Mouse (Mus musculus): Measurements from ENCODE around the gene Wdr62.
A peak's percentile ranks its signal among the peaks of the same experiment; 100 is the strongest.
"Not testable (repeated sequence)": the region's sequence is repeated elsewhere in the genome, so short reads cannot be mapped to it uniquely, and the experiment has no call there.

Wdr62 gene

GRCm38 (mm10) chr7:30206364-30206763, 73.9 kb downstream of the Wdr62 start:
- DNase-seq (ENCODE audit: extremely low spot score, low spot score) = not testable (repeated sequence)

GRCm38 (mm10) chr7:30205383-30205782, 74.8 kb downstream of the Wdr62 start:
- no peak for DNase-seq (ENCODE audit: extremely low spot score, low spot score)

GRCm38 (mm10) chr7:30204380-30204779, 75.8 kb downstream of the Wdr62 start:
- DNase-seq (ENCODE audit: extremely low spot score, low spot score) = no peak

GRCm38 (mm10) chr7:30202895-30203690, 77.1 kb downstream of the Wdr62 start:
- no peak for DNase-seq (ENCODE audit: extremely low spot score, low spot score)

- not testable (repeated sequence) for DNase-seq (ENCODE audit: extremely low spot score, low spot score)
Measured at GRCm38 (mm10) chr7:30200661-30201060, 79.6 kb downstream of the Wdr62 start.

GRCm38 (mm10) chr7:30200200-30200599, 80.0 kb downstream of the Wdr62 start:
- no peak for DNase-seq (ENCODE audit: extremely low spot score, low spot score)

- no peak for DNase-seq (ENCODE audit: extremely low spot score, low spot score)
Measured at GRCm38 (mm10) chr7:30199498-30200139, 80.6 kb downstream of the Wdr62 start.

GRCm38 (mm10) chr7:30198481-30198971, 81.7 kb downstream of the Wdr62 start, which contains the start of gene Capns1:
Capns1 (minus strand) TSS chr7:30198811.
- DNase-seq (ENCODE audit: extremely low spot score, low spot score) = peak; percentile 64

GRCm38 (mm10) chr7:30197592-30198129, 82.6 kb downstream of the Wdr62 start:
- DNase-seq (ENCODE audit: extremely low spot score, low spot score) = no peak

GRCm38 (mm10) chr7:30196171-30196570, 84.0 kb downstream of the Wdr62 start:
- no peak for DNase-seq (ENCODE audit: extremely low spot score, low spot score)

- DNase-seq (ENCODE audit: extremely low spot score, low spot score) = no peak
Measured at GRCm38 (mm10) chr7:30195461-30195860, 84.8 kb downstream of the Wdr62 start.

GRCm38 (mm10) chr7:30194884-30195283, 85.3 kb downstream of the Wdr62 start:
- DNase-seq (ENCODE audit: extremely low spot score, low spot score) = peak; percentile 97

GRCm38 (mm10) chr7:30194101-30194831, 86.0 kb downstream of the Wdr62 start:
- peak; percentile 45 for DNase-seq (ENCODE audit: extremely low spot score, low spot score)

- peak; percentile 85 for DNase-seq (ENCODE audit: extremely low spot score, low spot score)
Measured at GRCm38 (mm10) chr7:30193581-30194100, 86.6 kb downstream of the Wdr62 start.

GRCm38 (mm10) chr7:30193013-30193412, 87.2 kb downstream of the Wdr62 start:
- DNase-seq (ENCODE audit: extremely low spot score, low spot score) = no peak

GRCm38 (mm10) chr7:30192088-30192487, 88.1 kb downstream of the Wdr62 start:
- DNase-seq (ENCODE audit: extremely low spot score, low spot score) = no peak

Measured in neural tube, embryonic 10.5 days (tissue).